34 mouse cellular contexts compared by ENCODE assay signal in genomic region chr2:13202805-13203475, GRCm38 (mm10).
DNase-seq lines count a peak whose midpoint lies in the region; ATAC-seq and TF ChIP-seq lines count a peak whose summit lies in the region.
"Had no signal": no experiment of that assay in that cellular context is flagged by ENCODE, and none has a peak within 500 bp of the region (broad histone marks: within the 10 kb centered on the region; RNA-seq: fewer than 3 reads in every experiment).

No protein-coding gene starts in this region.

- 17% methylated on average over 6 of the region's 6 CpGs for WGBS in kidney, postnatal 0 days
- WGBS in neural tube, embryonic 11.5 days, result 29% methylated on average over 6 of the region's 6 CpGs

- H3K9ac ChIP-seq in kidney, postnatal 0 days (ENCODE audit: low read depth, low read length), result no peak overlapping the region
- no peak overlapping the region for H3K9ac ChIP-seq in neural tube, embryonic 11.5 days (ENCODE audit: low read length)
- H3K9ac ChIP-seq: embryonic facial prominence, embryonic 15.5 days; forebrain, embryonic 15.5 days; heart, embryonic 13.5 days; hindbrain, embryonic 14.5 days; limb, embryonic 12.5 days; liver, embryonic 15.5 days; lung, embryonic 14.5 days; neural tube, embryonic 13.5 days had no signal

- no peaks in the 10 kb centered on the region for H3K27me3 ChIP-seq in kidney, postnatal 0 days (ENCODE audit: insufficient read depth, low read length)
- H3K27me3 ChIP-seq in neural tube, embryonic 11.5 days (ENCODE audit: control insufficient read depth, insufficient read depth, low read length), result peaks cover 21% of the 10 kb centered on the region
- H3K27me3 ChIP-seq: embryonic facial prominence, embryonic 15.5 days; forebrain, embryonic 15.5 days; heart, embryonic 13.5 days; limb, embryonic 12.5 days; liver, embryonic 15.5 days had no signal

- ATAC-seq in kidney, postnatal 0 days (replicated peaks; ENCODE audit: low FRiP score, low read depth), result peak; percentile 60; the same call in 1 of the 2 replicates
- peak; percentile 60 for ATAC-seq in neural tube, embryonic 11.5 days (ENCODE audit: insufficient read depth, low FRiP score, low TSS enrichment)
- ATAC-seq: activated CD4-positive, CD25-positive, alpha-beta regulatory T cell, adult 4 months; forebrain, embryonic 15.5 days; midbrain, embryonic 16.5 days had no signal

- H3K9me3 ChIP-seq in kidney, postnatal 0 days (replicated peaks; ENCODE audit: low read length), result no peaks in the 10 kb centered on the region
- H3K9me3 ChIP-seq in neural tube, embryonic 11.5 days (ENCODE audit: control insufficient read depth, low read length), result no peaks in the 10 kb centered on the region
- H3K9me3 ChIP-seq: embryonic facial prominence, embryonic 10.5 days; embryonic facial prominence, embryonic 15.5 days; forebrain, embryonic 15.5 days; heart, embryonic 13.5 days; limb, embryonic 12.5 days; liver, embryonic 15.5 days; midbrain, embryonic 10.5 days; neural tube, embryonic 13.5 days had no signal

- no peaks in the 10 kb centered on the region for H3K36me3 ChIP-seq in kidney, postnatal 0 days (ENCODE audit: insufficient read depth, low read length)
- no peaks in the 10 kb centered on the region for H3K36me3 ChIP-seq in neural tube, embryonic 11.5 days (ENCODE audit: control insufficient read depth, insufficient read depth, low read length)
- H3K36me3 ChIP-seq: embryonic facial prominence, embryonic 10.5 days; embryonic facial prominence, embryonic 15.5 days; forebrain, embryonic 15.5 days; liver, embryonic 15.5 days; midbrain, embryonic 10.5 days; neural tube, embryonic 13.5 days had no signal

- H3K4me1 ChIP-seq in kidney, postnatal 0 days (replicated peaks; ENCODE audit: insufficient read depth, low read length), result no peaks in the 10 kb centered on the region
- H3K4me1 ChIP-seq in neural tube, embryonic 11.5 days (ENCODE audit: control insufficient read depth, insufficient read depth, low read length), result 0 out of 2 replicates have a peak, but pooled peaks cover 2% of the 10 kb centered on the region
- H3K4me1 ChIP-seq: embryonic facial prominence, embryonic 10.5 days; embryonic facial prominence, embryonic 15.5 days; forebrain, embryonic 15.5 days; limb, embryonic 12.5 days; liver, embryonic 15.5 days; neural tube, embryonic 13.5 days had no signal

- no peak for TF ChIP-seq CTCF in kidney, postnatal 0 days (IDR thresholded peaks at IDR 0.05; ENCODE audit: low read depth)

- no peak overlapping the region for H3K27ac ChIP-seq in kidney, postnatal 0 days
- H3K27ac ChIP-seq in neural tube, embryonic 11.5 days (ENCODE audit: low read depth, low read length), result no peak overlapping the region
- H3K27ac ChIP-seq: embryonic facial prominence, embryonic 10.5 days; embryonic facial prominence, embryonic 15.5 days; forebrain, embryonic 15.5 days; gastrocnemius, adult 2 months; heart, embryonic 13.5 days; hindbrain, embryonic 14.5 days; layer of hippocampus, adult 2 months; left cerebral cortex, adult 2 months; limb, embryonic 12.5 days; liver, embryonic 15.5 days; midbrain, embryonic 10.5 days; neural tube, embryonic 13.5 days; stomach, postnatal 0 days had no signal

- H3K4me3 ChIP-seq in kidney, postnatal 0 days (replicated peaks; ENCODE audit: low read depth, low read length), result no peak overlapping the region
- no peak overlapping the region for H3K4me3 ChIP-seq in neural tube, embryonic 11.5 days (ENCODE audit: low read depth, low read length)
- H3K4me3 ChIP-seq: embryonic facial prominence, embryonic 10.5 days; embryonic facial prominence, embryonic 15.5 days; forebrain, embryonic 15.5 days; gastrocnemius, adult 2 months; heart, embryonic 13.5 days; layer of hippocampus, adult 2 months; left cerebral cortex, adult 2 months; limb, embryonic 12.5 days; liver, embryonic 15.5 days; midbrain, embryonic 10.5 days; neural tube, embryonic 13.5 days had no signal

- peak; percentile 45 for DNase-seq in heart, adult 11 months
- DNase-seq in heart, adult 18-20 months, result no peak
- peak; percentile 43 for DNase-seq in kidney, postnatal 0 days (ENCODE audit: low spot score)
- DNase-seq in kidney, adult 8-10 months, result no peak
- peak; percentile 46 for DNase-seq in embryo, embryonic 10 days (ENCODE audit: low spot score)
- no peak for DNase-seq in neural tube, embryonic 11.5 days (ENCODE audit: low spot score)
- no peak for DNase-seq in urinary bladder, postnatal 36 days (ENCODE audit: low spot score in 2 of 2)
- no peak for DNase-seq in urinary bladder, adult 2 months (ENCODE audit: low spot score)
- DNase-seq: adrenal gland, adult 8-10 months; cerebellum, adult 2 months; cerebellum, postnatal 36 days; gastrocnemius, adult 2 months; gastrocnemius, postnatal 36 days; heart, postnatal 10 days; kidney, adult 2 months; lung, embryonic 14.5 days; lung, postnatal 14 days; right cerebral cortex, postnatal 4 days; thymus, adult 18-20 months; thymus, postnatal 25 days had no signal

- no peak overlapping the region for H3K4me2 ChIP-seq in kidney, postnatal 0 days (ENCODE audit: low read length)
- no peak overlapping the region for H3K4me2 ChIP-seq in neural tube, embryonic 11.5 days (ENCODE audit: low read depth)
- H3K4me2 ChIP-seq: embryonic facial prominence, embryonic 15.5 days; forebrain, embryonic 15.5 days; heart, embryonic 13.5 days; hindbrain, embryonic 14.5 days; limb, embryonic 12.5 days; liver, embryonic 15.5 days; lung, embryonic 14.5 days; neural tube, embryonic 13.5 days had no signal

Comparison
In these comparisons a context has a peak if more than half of its experiments do, and no peak if none do; other contexts are left out.
1. DNase-seq: peak in heart, adult 11 months (single experiment), kidney, postnatal 0 days (single experiment) and embryo, embryonic 10 days (single experiment); none in heart, adult 18-20 months (0 of 2), kidney, adult 8-10 months (0 of 2), neural tube, embryonic 11.5 days (single experiment), urinary bladder, postnatal 36 days (0 of 2) and urinary bladder, adult 2 months (single experiment).